Mouse (Mus musculus) right cerebral cortex, postnatal 10 days (tissue): Measurements from ENCODE around the gene Cdk2ap2.

Source experiments
- DNase-seq, 2 experiments: peaks; one replicate each; pipeline ENCODE4 v3.0.0; 2021; ENCODE audit warnings: low spot score in 2 of 2

Cdk2ap2 gene

DNA sequence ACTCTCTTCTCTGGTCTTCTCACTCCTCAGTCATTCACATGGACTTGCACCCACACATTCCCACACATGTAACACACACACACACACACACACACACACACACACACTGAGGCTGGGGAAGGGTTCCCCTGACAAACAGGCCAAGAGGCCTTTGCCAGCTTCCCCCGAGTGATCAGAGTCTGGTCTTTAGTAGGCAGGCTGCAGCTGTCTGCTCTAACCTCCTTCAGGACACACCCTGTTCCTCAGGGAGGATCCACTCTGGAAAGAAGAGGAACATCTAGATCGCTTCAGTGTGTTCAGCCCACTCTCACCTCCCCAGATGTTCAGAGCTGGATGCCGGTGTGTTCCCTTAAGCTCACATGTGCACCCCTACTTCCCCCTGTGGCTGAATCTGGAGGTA, 2.6 kb upstream of the Cdk2ap2 start:
- no peak for DNase-seq

DNA sequence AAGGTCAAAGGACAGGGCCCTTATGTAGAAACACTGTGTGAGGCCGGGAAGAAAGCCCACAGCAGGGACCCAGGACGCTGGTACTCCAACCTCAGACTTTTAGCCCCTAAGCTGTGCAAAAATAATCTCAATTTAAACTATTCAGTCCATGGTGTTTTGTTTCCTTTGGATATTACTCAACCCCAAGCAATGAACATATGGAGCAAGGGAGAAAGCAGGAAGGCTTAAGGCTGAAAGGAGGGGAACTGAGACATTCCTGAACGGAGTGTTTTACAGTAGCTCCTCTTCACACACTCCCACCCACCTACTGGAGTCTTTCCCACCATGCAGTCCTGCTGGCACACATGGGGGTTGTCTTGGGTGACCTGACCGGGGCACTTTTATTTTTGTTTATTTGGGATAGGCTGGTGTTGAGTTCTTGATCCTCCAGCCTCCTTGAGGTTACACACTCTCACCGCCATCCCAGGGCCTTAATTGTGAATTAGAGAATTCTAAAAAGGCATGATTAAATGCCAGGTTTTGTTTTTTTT, 2.1 kb upstream of the Cdk2ap2 start:
- no peak for DNase-seq

DNA sequence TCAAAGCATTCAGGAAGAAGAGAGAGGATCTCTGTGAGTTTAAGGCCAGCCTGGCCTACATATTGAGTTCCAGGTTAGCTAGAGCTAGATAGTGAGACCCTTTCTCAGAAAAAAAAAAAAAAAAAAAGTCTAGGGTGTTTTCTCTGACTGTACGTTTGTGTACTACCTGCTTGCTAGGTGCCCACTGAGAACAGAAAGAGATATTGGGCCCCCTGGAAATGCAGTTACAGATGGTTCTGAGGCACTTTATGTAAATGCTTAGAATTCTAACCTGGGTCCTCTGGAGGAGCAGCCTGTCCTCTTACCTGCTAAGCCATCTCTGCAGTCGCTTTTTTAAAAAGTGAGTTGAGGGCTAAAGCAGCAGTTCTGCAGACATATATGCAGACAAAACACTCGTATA, 1.2 kb upstream of the Cdk2ap2 start:
- DNase-seq, result no peak

DNA sequence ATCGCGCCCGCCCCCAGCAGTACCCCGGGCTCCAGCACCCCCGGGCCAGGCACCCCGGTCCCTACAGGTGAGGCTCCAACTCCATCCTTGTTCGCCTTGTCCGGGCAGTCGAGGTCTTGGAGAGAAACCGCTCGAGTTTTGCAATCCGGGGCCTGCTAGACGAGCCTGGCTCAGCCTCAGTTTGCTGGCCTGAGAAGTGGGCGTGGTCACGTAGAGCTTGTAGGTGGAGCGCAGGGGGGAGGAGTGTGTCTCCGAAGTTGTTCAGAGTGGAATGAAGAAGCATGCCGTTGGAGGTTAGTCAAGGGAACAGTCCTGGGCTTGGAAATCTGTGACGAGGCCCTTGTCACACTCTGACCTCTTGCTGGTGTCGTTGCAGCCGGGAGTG, 451 bp downstream of the Cdk2ap2 start:
- DNase-seq, result no peak

DNA sequence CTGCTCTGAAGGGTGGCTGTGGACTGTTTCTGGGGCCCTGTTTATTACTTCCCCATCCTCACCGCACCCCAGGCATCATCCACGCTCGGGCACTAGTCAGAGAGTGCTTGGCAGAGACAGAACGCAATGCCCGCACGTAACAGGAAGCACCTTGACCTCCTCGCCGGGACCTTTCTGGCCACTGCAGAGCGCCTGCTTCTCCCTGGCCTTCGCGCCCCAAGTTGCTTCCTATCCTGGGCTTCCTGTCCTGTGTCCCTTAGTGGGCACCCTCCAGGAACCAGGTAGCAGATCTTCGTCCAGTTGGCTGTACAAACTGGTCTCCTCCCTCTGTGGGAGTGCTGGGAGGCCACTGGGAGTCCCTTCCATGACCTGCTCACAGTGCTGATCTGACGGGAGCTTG, 1.4 kb downstream of the Cdk2ap2 start:
- peak in 1 of 2 experiments; percentile 47 for DNase-seq

DNA sequence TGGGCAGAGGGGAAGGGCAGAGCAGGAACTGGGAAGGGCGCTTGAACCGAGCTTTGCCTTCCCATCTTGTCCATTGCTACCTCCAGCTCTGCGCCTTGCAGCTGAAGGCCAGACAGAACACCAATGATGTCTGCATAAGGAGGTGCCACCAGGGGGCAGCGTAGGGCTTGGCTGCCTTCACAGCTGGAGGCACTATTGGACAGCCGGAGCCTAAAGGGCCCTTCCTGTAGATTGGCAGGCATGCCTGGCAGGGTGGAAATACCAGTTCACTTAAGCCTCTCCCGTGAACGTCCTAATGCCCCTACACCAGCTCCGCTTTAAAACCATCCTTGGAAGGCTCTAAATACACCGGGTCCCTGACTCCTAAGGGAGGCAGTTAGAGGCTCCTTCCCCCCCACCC, 2.1 kb downstream of the Cdk2ap2 start:
- peak; percentile 90 to 93 for DNase-seq

DNA sequence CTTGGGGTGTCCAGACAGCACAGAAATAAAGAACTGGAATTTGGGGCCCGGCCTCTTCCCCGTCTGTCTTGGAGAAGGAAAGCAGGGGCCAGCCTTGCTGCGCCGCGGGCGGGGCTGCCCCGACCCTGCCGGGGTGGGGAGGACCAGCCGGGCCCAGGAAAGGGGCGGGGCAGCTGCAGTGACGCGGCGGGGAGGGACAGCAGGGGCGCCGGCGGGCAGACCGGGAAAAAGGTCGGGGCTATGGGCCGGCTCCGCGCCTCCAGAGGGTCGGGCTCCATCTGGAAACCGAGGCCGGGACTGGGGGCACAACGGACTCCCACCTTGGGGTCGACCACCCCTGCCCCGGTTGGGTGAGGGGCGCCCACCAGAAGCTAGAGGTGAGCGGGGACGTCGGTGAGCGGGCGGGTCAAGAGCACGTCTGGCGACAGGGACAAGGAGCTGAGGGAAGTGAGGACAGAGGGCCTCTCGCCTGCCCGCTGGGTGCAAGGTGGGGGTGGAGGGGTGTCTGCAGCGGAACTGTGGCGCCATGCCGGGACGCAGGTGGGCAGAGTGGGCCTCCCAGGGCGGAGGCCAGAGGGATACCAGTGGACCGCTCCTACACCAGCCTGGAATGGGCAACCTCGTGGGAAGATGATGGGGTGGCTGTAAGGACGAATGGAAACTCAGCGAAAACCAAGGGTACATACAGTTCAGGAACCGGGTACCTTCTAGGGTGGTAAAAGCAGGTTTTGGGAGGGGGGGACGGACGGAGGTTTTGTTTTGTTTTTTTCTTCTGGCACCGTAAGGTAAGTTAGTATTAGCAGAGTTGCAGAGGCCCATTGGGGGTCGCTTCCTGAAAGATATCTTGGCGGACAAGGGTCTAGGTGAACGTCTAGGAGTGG, 3.1 kb downstream of the Cdk2ap2 start, which contains the start of gene Pitpnm1:
Pitpnm1 (plus strand) TSS at position 162 of the 881 bp plus-strand sequence.
- DNase-seq, result peak; percentile 59 to 70

DNA sequence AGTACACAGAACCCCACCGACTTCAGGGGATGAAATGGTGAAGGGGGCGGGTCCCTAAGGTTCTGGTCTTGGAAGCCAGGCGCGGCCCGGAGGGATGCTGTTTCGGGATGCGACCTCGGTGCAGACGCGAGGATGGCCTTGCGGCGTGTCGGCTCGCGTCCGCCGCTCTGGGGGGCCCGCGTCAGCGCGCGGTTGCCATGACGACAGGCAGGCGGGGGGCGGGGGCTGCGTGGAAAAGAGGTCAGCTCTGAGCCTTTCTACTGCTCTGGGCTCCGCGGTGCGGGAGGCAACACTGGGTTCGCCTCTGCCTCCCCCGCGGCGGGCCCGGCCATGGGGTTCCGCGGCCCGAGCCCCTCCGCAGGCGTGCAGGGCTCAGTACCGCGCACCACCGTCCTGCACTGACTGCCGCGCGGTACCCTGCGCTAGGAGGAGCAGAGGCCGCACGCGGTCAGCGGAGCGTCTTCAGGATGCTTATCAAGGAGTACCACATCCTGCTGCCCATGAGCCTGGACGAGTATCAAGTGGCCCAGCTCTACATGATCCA, 3.8 kb downstream of the Cdk2ap2 start:
- peak; percentile 83 to 86 for DNase-seq

DNA sequence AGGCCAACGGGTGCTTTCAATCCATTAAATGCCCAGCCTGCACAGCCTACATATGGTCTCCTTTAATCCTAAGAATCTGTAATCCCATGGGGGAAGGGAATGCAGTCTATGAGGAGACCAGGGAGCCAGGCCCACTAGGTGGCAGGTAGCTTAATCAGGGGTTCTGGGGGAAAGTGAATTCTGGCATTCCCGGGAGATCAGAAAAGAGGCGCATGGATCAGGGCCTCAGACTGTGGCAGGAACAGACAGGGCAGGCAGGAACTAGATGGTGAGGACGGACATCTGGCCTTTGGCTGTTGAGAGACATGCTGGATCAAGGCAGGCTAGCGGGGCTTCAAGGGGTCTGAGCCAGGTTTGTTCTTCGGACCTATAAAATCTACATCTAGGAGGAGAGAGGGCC, 4.5 kb downstream of the Cdk2ap2 start:
- DNase-seq, result no peak

DNA sequence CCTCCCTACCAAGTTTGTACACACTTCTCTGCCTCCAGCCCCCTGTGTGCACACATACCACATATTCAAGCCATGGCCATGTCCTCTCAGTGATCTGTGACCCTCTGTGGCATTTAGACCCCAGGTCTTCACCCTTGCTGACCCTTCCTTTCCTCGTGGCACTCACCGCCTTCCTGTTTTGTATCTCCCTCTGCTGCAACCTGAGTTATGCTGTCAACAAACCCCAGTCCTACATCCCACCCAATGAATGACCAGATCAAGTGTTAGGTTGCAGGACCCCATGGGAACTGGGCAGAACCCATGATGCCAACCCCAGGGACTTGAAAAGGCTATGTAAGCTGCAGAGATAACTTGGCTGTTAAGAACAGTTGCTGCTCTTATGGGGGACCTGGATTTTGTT, 5.1 kb downstream of the Cdk2ap2 start:
- no peak for DNase-seq

DNA sequence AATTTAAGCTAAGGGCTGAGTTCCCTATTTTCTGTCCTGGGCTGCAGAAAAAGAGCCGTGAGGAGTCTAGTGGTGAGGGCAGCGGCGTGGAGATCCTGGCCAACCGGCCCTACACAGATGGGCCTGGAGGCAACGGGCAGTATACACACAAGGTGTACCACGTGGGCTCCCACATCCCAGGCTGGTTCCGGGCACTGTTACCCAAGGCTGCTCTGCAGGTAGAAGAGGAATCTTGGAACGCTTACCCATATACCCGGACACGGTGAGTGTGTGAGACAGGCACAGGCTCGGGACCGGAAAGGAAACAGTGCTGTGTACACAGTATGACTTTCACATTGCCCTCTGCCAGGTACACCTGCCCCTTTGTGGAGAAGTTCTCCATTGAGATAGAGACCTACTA, 5.6 kb downstream of the Cdk2ap2 start:
- no peak for DNase-seq

DNA sequence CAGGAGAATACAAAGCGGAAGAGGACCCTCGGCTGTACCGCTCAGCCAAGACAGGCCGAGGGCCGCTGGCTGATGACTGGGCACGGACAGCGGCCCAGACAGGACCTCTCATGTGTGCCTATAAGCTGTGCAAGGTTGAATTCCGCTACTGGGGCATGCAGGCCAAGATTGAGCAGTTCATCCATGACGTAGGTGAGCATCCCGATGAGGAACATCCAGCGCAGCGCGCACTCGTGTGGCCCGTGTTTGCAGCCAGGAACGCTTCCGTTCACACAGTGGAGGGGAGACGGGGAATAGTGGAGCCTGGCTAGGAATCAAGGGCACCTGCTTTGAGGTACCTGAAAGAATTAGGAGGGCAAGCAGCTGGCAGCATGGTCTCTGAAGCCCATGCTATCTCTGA, 6.3 kb downstream of the Cdk2ap2 start:
- DNase-seq, result no peak

DNA sequence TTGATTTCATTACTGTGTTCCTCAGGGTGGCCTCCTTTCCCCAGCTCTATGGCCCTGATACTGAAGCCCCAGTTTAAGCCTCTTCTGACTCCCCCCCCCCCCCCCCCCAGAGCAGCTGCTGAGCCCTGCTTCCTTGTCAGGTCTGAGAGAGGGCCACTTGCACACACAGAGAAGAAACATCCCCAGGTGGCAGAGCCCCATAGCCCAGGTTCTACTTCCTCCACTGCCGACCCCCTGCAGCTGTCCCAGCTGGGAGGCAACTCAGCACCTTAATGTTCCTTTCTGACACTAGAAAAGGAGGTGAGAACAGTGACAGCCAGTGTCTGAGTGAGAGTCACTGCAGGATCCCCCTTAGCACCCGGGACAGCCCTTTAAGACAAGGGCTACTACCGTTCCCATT, 6.8 kb downstream of the Cdk2ap2 start:
- no peak for DNase-seq

DNA sequence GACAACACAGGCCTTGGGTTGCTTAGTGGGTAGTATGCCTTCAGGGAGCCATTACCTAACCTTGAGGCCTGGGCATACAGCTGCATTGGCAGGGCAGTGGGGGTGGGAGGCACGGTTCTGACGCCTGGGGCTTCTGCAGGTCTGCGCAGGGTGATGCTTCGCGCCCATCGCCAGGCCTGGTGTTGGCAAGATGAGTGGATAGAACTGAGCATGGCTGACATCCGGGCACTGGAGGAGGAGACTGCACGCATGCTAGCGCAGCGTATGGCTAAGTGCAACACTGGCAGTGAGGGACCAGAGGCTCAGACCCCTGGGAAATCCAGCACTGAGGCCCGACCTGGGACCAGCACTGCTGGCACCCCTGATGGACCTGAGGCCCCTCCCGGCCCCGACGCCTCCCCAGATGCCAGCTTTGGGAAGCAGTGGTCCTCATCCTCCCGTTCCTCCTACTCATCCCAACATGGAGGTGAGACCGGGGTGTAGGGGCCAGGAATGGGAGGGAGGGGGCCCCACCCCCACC, 7.8 kb downstream of the Cdk2ap2 start:
- no peak for DNase-seq

DNA sequence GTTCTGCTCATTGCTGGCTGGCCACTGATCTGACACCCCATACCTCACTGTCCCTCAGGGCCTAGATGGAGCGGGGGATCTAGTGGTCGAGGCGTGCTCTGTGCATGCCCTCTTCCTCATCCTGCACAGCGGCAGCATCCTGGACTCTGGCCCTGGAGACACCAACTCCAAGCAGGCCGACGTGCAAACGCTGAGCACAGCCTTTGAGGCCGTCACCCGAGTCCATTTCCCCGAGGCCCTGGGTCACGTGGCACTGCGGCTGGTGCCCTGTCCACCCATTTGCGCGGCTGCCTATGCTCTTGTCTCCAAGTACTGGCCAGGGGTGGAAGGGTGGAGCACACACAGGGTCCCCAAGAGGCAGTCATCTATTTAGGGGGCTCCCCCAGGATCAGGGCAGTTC, 9.7 kb downstream of the Cdk2ap2 start:
- DNase-seq, result no peak

DNA sequence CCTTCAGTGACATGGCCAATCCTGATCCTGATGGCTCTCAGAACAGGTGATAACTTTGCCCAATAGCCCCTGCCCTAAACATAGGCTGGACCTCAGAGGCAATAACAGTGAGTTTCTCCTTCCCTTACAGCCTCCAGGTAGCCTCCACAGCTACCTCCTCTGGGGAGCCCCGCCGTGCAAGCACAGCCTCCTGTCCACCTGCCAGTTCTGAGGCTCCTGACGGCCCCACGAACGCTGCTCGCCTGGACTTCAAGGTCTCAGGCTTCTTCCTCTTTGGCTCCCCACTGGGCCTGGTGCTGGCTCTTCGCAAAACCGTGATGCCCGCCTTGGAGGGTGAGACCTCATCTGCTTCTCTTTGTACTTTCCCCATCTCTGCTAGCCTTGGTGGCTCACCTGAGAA, 11.6 kb downstream of the Cdk2ap2 start:
- DNase-seq, result no peak

DNA sequence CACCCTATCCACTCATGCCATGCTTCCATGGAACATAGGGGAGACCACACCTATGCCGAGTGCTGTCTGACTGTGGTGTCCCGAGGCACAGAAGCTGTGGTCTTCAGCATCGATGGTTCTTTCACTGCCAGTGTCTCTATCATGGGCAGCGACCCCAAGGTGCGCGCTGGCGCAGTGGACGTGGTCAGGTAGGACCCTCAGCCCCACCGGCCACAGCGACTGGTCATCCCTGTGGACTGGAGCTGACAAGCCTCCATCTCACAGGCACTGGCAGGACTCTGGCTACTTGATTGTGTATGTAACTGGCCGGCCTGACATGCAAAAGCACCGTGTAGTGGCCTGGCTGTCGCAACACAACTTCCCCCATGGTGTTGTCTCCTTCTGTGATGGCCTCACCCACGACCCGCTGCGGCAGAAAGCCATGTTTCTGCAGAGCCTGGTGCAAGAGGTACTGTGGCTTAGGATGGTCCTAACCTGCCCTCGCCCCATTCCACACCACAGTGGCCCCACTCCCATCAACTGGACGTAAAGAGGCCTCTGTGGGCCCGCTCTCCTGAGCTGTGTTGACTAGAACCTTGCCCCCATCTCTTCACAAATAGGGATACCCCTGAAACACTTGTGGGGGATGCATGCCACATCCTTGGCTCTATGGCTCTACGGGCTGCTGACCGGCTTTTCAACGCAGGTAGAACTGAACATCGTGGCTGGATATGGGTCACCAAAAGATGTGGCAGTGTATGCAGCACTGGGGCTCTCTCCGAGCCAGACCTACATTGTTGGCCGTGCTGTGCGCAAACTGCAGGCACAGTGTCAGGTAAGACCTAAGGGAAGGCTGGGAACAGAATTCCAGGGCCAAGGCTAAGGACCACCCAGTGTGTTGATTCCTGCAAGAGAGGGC, 15.3 kb downstream of the Cdk2ap2 start:
- no peak for DNase-seq

DNA sequence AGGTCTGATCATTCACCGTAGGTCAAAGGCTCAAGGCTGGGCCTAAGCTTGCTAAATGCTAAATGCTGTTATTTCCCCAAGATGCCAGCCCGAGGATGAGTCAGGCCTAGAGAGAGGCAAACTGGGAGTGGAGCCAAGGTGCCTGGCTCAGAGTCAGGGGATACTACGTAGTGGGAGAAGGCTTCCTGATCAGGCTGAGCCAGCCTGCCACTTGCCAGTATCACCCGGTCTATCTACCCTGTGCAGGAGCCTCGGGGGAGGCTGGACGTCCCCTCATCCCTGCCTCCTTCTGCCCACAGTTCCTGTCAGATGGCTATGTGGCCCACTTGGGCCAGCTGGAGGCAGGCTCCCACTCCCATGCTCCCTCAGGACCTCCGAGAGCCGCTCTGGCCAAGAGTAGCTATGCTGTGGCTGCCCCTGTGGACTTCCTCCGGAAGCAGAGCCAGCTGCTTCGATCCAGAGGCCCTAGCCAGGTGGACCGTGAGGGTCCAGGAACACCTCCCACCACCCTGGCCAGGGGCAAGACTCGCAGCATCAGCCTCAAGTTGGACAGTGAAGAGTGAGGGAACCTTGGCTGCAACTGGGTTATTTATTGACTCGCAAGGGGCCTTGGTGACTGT, 16.3 kb downstream of the Cdk2ap2 start:
- DNase-seq, result peak; percentile 74 to 77

DNA sequence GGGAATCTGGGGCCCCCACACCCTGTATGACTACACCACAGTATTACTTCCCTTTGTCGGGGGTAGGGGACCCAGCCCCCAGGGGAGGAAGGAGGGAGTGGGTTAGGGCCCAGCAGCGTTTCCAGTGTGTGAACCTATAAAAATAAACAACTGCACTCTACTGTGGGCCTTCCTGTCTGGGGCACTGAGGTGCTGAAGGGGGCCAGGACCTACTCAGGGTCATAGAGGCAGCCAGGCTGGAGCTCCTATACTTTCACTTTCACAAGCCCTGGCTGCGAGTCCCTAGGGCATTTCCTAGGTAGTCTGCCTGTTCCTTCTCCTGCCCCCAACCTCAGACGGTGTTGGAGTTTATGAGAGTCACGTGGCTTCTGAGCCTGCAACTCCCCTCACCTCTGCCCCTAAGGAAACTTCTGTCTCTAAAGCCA, 16.8 kb downstream of the Cdk2ap2 start:
- no peak for DNase-seq

DNA sequence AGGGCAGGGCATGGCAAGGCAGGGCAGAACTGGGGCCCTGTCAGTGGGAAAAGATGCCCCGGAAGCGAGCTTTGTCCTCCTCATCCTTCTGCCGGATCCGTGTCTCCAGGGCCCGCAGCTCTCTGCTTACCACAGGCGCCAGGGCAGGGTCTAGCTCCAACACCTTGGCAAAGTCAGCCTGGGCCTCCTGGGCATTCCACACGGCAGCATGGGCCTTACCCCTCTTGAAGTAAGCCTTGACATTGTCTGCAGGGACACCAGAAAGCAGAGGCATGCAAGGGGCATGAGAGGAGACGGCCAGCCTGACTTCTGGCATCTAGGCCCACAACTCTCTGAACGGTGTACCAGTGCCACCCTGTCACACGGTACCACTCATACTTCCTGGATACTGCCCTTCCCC, 17.6 kb downstream of the Cdk2ap2 start:
- DNase-seq, result no peak

DNA sequence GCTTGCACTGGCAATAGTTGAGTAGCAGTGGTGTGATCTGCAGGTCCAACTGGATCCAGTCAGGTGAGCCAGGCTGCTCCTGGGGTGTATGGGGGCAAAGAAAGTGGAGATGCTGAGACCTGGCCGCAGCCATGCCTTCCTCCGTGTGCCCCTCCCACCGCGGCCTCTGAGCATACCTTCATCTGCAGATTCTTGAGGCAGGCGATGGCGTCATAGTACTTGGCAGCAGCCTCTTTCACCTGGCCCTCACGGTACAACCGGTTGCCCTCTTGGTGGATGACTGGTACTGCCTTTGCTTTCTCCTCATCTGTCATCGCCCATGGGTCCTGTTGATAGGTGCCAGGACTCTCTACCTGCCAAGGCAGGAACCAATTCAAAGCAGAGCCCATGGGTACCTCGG, 18.2 kb downstream of the Cdk2ap2 start:
- no peak for DNase-seq

DNA sequence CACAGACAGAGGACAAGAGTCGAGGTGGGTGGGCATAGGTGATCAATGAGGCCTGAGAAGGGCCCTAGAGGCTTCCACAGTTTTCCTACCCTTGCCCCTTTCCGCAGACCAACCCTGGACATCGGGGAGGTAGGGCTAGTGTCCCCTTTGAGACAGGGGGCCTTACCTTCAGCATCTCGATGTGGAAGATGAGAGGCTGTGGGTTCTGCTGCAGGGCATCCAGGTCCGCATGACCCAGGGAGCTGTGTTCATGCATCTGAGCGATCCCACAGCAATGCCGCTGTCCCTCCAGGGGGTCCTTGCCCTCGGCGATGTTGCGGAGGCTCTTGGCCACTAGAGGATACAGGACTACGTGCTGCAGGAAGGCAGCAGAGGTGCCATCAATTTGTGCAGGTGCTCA, 18.8 kb downstream of the Cdk2ap2 start:
- DNase-seq, result no peak
